Mouse (Mus musculus): Measurements from ENCODE around the gene Cldn11.
"Not testable (repeated sequence)": the region's sequence is repeated elsewhere in the genome, so short reads cannot be mapped to it uniquely, and the experiment has no call there.

Cldn11 gene

DNA sequence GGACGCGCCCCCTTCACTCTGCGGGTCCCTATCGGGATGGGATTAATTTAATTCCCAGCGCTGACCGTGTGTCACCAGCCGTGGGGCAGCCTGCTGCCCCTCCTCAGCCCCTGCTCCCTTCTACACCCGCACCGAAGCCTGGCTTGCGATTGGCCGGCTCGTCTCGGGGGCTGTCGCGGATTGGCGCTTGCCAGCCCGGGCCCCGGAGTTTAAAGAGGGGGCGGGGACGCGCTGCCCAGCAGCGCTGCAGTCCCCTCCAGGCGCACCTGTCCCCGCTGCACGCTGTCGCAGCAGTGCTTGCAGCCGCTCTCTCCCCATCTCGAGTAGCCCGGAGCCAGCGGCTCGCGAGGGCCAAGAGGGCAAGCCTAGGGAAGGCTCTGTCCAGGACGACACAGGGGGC, at the start of gene Cldn11:
Cldn11 (plus strand) TSS at position 215 of the 400 bp plus-strand sequence.
- DNase-seq (ENCODE audit: low spot score): no peak

- no peak for DNase-seq (ENCODE audit: low spot score)
Measured at GRCm38 (mm10) chr3:31100026-31100425, 49.7 kb upstream of the Cldn11 start.

DNA sequence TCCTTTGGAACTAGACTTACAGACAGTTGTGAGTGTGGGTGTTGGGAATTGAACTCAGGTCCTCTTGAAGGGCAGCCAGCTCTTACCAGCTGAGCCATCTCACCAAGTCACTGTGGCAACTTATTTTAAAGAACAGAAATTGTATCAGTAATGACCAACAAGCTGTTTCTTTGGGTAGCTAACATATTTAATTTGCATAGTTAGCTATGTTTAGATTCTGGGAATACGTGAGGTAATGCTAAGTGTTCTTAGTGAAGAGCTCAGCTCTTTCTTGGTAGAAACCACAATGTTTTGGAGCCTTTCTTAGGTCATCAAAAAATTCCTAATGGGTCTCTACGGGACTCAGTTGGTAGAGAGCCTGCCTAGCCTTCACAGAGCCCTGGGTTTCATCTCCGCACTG, 48.9 kb upstream of the Cldn11 start:
- no peak for DNase-seq (ENCODE audit: low spot score)

- peak; percentile 49 for DNase-seq (ENCODE audit: low spot score)
Measured at GRCm38 (mm10) chr3:31104936-31105335, 44.8 kb upstream of the Cldn11 start.

- DNase-seq (ENCODE audit: low spot score): no peak
Measured at GRCm38 (mm10) chr3:31106597-31106996, 43.1 kb upstream of the Cldn11 start.

DNA sequence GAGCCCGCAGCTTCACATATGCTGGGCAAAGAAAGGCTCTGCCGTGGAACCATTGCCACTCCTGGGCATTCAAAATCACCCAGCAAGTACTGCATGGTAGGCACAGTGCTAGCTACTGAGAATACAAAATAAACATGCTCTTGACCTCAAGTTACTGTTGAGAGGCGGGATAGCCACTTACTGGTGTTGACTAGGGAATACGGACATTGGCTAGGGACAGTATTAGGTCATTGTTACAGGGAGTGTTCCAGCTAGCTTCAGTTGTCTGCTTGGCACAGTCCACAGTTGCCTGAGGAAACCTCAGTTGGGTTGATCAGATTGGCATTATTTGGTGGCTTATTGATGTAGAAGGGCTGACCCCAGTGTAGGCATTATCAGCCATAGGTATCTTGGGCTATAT, 42.0 kb upstream of the Cldn11 start:
- peak; percentile 80 for DNase-seq (ENCODE audit: low spot score)

DNA sequence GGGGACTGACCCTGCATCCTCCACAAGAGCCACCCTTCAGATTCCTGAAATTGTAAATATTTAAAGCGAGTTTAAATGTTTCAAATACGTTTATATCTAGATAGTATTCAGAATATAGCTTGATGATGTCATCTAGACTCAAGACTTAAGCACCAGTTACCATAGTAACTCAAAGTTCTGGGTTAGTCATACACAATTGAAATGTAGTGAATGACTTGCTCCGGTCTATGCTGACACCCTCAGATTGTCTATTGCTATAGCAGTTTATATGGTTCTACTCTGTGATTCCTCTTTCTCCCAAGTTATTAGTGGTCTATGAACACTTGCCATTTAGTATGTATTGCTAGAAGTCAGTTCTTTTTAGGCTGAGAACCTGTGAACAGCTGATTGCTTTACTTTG, 40.6 kb upstream of the Cldn11 start:
- peak; percentile 45 for DNase-seq (ENCODE audit: low spot score)

GRCm38 (mm10) chr3:31123098-31123497, 26.6 kb upstream of the Cldn11 start:
- DNase-seq (ENCODE audit: low spot score): no peak

DNA sequence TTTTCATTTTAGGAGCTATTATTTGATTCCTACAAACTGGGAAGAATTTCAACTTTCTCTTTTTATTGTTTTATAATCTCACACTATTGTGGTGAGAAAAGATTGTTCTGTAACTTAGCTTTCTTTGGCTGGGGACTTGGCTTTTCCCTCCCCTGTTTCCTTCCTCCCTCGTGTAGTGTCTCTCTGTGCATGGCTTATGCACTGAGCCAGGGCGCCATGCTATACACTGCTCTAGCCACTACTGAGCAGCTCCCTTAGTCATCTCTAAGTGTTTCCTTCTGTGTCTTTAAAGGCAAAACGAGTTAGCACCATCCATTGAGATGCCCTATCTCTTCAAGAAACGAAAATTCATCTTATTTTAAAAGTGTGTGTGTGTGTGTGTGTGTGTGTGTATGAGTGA, 23.4 kb upstream of the Cldn11 start:
- DNase-seq (ENCODE audit: low spot score): no peak

GRCm38 (mm10) chr3:31126848-31127247, 22.9 kb upstream of the Cldn11 start:
- DNase-seq (ENCODE audit: low spot score): no peak

DNA sequence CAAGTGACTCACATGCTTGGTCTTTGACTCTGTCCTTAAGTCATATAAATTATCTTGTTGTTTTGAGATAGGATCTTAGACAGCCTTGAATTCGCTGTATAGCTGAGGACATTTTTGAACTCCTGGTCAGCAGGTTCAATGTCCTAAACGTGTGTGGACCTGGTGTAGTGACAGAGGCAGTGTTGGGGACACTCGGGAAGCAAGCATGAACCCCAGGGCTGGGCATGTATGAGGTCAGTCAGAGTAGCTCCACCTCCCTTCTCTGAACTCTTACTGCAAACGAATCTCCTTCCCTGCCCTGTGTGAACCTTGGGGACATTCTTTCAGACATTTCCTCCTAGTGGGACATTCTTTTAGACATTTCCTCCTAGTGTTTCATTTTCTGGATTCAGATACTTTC, 20.0 kb upstream of the Cldn11 start:
- no peak for DNase-seq (ENCODE audit: low spot score)

DNA sequence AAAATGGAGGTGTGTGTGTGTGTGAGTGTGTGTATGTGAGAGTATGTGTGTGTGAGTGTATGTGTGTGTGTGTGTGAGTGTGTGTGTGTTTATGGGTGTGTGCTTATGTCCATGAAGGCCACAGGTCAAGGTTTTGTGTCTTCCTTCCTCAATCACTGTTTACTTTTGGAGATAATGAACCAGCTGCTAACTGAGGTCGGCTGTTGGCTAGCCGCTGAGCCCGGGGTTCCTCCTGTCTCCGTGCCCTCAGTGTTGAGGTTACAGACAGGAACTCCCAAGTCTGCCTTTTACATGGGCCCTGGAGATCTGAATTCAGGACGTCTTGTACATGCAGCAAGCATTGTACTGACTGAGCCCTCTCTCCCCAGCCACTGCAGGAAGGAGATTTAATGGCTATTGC, 16.1 kb upstream of the Cldn11 start:
- no peak for DNase-seq (ENCODE audit: low spot score)

GRCm38 (mm10) chr3:31134246-31134645, 15.5 kb upstream of the Cldn11 start:
- no peak for DNase-seq (ENCODE audit: low spot score)

- no peak for DNase-seq (ENCODE audit: low spot score)
Measured at GRCm38 (mm10) chr3:31134696-31135095, 15.0 kb upstream of the Cldn11 start.

GRCm38 (mm10) chr3:31136591-31136990, 13.1 kb upstream of the Cldn11 start:
- not testable (repeated sequence) for DNase-seq (ENCODE audit: low spot score)

- DNase-seq (ENCODE audit: low spot score): peak; percentile 92
Measured at GRCm38 (mm10) chr3:31138454-31139424, 11.0 kb upstream of the Cldn11 start.

DNA sequence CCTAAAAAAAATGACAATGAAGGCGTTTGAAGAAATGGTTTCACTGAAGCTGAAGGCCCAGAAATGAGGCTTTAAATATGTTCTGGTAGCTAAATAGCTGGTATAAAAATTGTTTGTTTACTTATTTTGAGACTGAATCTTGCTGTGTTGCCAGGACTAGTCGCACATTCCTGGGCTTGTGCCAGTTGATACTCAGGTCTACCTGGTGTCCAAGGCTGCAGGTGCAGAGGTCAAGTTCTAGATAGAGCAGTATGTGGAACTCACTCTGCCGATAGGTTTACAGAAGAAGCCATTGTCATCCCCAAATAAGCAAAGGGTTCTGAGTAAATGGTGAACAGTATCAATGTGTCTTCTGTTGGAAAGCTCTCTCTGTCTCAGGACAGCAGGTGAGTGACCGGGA, 8.1 kb upstream of the Cldn11 start:
- no peak for DNase-seq (ENCODE audit: low spot score)

- DNase-seq (ENCODE audit: low spot score): not testable (repeated sequence)
Measured at GRCm38 (mm10) chr3:31145222-31145621, 4.5 kb upstream of the Cldn11 start.

GRCm38 (mm10) chr3:31145641-31146290, 4.0 kb upstream of the Cldn11 start:
- DNase-seq (ENCODE audit: low spot score): peak; percentile 97

- DNase-seq (ENCODE audit: low spot score): no peak
Measured at GRCm38 (mm10) chr3:31148595-31148994, 1.1 kb upstream of the Cldn11 start.

DNA sequence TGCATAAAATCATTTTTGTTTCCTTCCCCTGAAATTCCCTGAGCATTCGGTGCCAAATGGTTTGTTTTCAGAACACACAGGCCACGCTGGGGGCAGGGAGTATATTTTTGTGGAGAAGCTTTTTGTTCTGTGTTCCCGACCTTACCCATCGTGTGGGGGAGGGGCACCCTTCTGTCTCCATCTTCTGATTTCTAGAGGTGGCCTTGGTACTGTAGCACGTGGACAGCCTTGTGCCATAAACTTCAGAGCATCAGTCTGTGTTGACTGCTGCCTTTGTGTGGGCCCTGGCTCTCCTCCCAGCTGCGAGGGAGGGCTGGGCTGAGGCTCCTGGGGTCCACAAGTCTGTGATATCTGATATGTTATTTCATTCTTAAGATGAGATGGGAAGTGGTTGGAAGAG, 2.4 kb downstream of the Cldn11 start:
- no peak for DNase-seq (ENCODE audit: low spot score)

DNA sequence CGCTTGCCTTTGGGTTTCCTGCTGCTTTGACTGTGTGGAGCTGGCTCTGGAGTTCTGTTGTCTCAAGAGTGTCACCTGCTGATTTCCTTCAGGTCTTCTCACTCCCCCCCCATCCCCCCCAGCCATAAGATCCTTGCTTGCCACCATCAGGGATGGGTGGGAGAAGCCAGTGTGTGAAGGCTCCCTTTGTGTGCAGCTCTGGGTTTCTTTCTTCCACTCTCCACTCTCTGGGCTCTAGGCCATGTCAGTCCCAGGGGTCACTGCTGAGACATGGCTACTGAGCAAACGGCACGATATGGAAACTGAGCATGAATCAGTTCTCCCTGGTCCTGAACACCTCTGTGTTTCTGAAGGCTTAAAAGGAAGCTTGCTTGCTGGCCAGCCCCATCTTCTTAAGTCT, 6.4 kb downstream of the Cldn11 start:
- DNase-seq (ENCODE audit: low spot score): peak; percentile 12

DNA sequence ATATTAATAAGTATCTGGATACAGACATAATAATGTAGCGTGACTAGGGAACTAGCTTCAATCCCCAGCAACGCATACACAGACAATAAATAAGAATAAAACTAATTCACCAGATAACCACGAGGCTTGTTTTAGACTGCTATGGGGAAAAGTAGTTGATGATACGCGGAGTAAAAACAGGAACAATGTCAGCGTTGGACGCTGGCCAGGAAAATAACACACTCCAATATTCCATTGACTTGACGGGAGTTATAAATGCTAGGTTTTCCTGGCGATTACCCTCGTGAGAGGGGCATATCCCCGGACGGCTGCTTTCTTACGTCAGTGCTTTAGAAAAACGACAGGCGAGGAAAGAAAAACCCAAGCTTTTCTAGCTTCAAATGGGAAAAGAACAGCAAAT, 8.1 kb downstream of the Cldn11 start:
- no peak for DNase-seq (ENCODE audit: low spot score)

Measured in adipocyte (in vitro differentiated cells).